Mouse (Mus musculus): ENCODE measurements around the gene Scube1. TPM values are rescaled to one million over a fixed set of nuclear protein-coding genes. Genes with fewer than 3 reads are reported as not detected.
A peak's percentile ranks its signal among the peaks of the same experiment; 100 is the strongest.

Gene Scube1
- polyA plus RNA-seq, 1 experiment, result 3.5 TPM

GRCm38 (mm10) chr15:83560941-83561477 lies 163.8 kb downstream of the Scube1 start:
- DNase-seq, result no peak
- no peak overlapping the region for H3K27ac ChIP-seq (ENCODE audit: insufficient read depth, low read depth, low read length)
- no peaks in the 10 kb centered on the region for H3K27me3 ChIP-seq (replicated peaks; ENCODE audit: control insufficient read depth, insufficient read depth, low read length)
- H3K4me3 ChIP-seq (ENCODE audit: insufficient read depth, low read depth, low read length), result no peak overlapping the region
- WGBS, result 72% methylated on average over 5 of the region's 5 CpGs
- peaks cover 9% of the 10 kb centered on the region for H3K4me1 ChIP-seq (ENCODE audit: control insufficient read depth, insufficient read depth, low read length)
- no peaks in the 10 kb centered on the region for H3K36me3 ChIP-seq (ENCODE audit: control insufficient read depth, insufficient read depth, low read length)
- no peak for TF ChIP-seq POLR2A (IDR thresholded peaks at IDR 0.05; ENCODE audit: low read depth, low read length)
- no peak for TF ChIP-seq CTCF (conservative IDR thresholded peaks at IDR 0.05; ENCODE audit: insufficient read depth, insufficient read length, low read depth, low read length)

- under 1% methylated on average over 74 of the region's 74 CpGs for WGBS
- peak overlapping the region; percentile 92 for H3K27ac ChIP-seq (ENCODE audit: insufficient read depth, low read depth, low read length)
- H3K27me3 ChIP-seq (replicated peaks; ENCODE audit: control insufficient read depth, insufficient read depth, low read length), result no peaks in the 10 kb centered on the region
- H3K36me3 ChIP-seq (ENCODE audit: control insufficient read depth, insufficient read depth, low read length), result no peaks in the 10 kb centered on the region
- H3K4me3 ChIP-seq (ENCODE audit: insufficient read depth, low read depth, low read length), result peak overlapping the region; percentile 67
- peaks cover 9% of the 10 kb centered on the region for H3K4me1 ChIP-seq (ENCODE audit: control insufficient read depth, insufficient read depth, low read length)
- no peak for TF ChIP-seq CTCF (conservative IDR thresholded peaks at IDR 0.05; ENCODE audit: insufficient read depth, insufficient read length, low read depth, low read length)
- peak; percentile 85 for TF ChIP-seq POLR2A (IDR thresholded peaks at IDR 0.05; ENCODE audit: low read depth, low read length)
- peak; percentile 93 for DNase-seq
These were observed 169.5 kb downstream of the Scube1 start for GRCm38 (mm10) chr15:83555161-83555974.

Other genes with a start within 250 kb of the Scube1 start
- 10.3 and 11.1 TPM in 2 replicates for gene Ttll1, start 214.1 kb downstream of the Scube1 start, polyA plus RNA-seq (2012; rRNA removed)
- gene Bik, start 198.2 kb downstream of the Scube1 start, polyA plus RNA-seq (2012; rRNA removed), result 18.9 and 20.8 TPM in 2 replicates
- 402 and 410 TPM in 2 replicates for gene Tspo, start 161.4 kb downstream of the Scube1 start, polyA plus RNA-seq (2012; rRNA removed)
- gene Mcat, start 161.2 kb downstream of the Scube1 start, polyA plus RNA-seq (2012; rRNA removed), result 31.8 and 34.3 TPM in 2 replicates
- 18.0 and 20.5 TPM in 2 replicates for gene Ttll12, start 129.9 kb downstream of the Scube1 start, polyA plus RNA-seq (2012; rRNA removed)
- not detected in 2 replicates for gene Mpped1, start 54.4 kb upstream of the Scube1 start, polyA plus RNA-seq (2012; rRNA removed)

Data from kidney, adult 2 months (tissue).